In genomic region chr14:76864664-76865063, GRCm38 (mm10) we compare ENCODE assay signal across 17 mouse cellular contexts.
"Had no signal": no experiment of that assay in that cellular context is flagged by ENCODE, and none has a peak within 500 bp of the region (broad histone marks: within the 10 kb centered on the region; RNA-seq: fewer than 3 reads in every experiment).

No protein-coding gene starts in this region.

- DNase-seq: lung, adult 18-20 months; lung, embryonic 14.5 days; lung, postnatal 10 days; lung, postnatal 4 days; midbrain, embryonic 14.5 days; retina, postnatal 1 day; right cerebral cortex, adult 18-20 months; right cerebral cortex, postnatal 25 days; right cerebral cortex, postnatal 4 days; spleen, adult 18-20 months; thymus, adult 18-20 months; thymus, postnatal 14 days; thymus, postnatal 36 days had no signal

- H3K4me3 ChIP-seq: midbrain, embryonic 10.5 days; midbrain, embryonic 12.5 days; myocyte; neural tube, embryonic 12.5 days had no signal

- H3K4me1 ChIP-seq: midbrain, embryonic 12.5 days; neural tube, embryonic 12.5 days had no signal

- H3K9me3 ChIP-seq: midbrain, embryonic 10.5 days; midbrain, embryonic 12.5 days; neural tube, embryonic 12.5 days had no signal

- H3K36me3 ChIP-seq: midbrain, embryonic 10.5 days; midbrain, embryonic 12.5 days; neural tube, embryonic 12.5 days had no signal

- H3K27ac ChIP-seq: midbrain, embryonic 10.5 days; midbrain, embryonic 12.5 days; neural tube, embryonic 12.5 days had no signal

- H3K27me3 ChIP-seq: midbrain, embryonic 12.5 days; neural tube, embryonic 12.5 days had no signal
